Mouse (Mus musculus) neutrophil, adult 5-6 weeks (primary cell): ENCODE data around the gene Phf11b. TPM values are rescaled to one million over a fixed set of nuclear protein-coding genes. Genes with fewer than 3 reads are reported as not detected.
"Not testable (repeated sequence)": the region's sequence is repeated elsewhere in the genome, so short reads cannot be mapped to it uniquely, and the experiment has no call there.

ENCODE experiments used
- ATAC-seq: fragments of 151-379, 151-347 bp; 2 replicates; pipeline ENCODE4 v1.8.0; 2017; ENCODE audit warnings: mild to moderate bottlenecking, moderate TSS enrichment; ENCODE audit not compliant: insufficient number of reproducible peaks, poor library complexity, low FRiP score, severe bottlenecking; ENCODE audit errors: extremely low read depth
- total RNA-seq: library from RNA; stranded (forward); fragments of 200-1000 nt; gene quantifications from 2 replicates; pipeline ENCODE4 v1.2.3, GENCODE M21; 2017

The Phf11b gene
- total RNA-seq: 49.8 and 55.0 TPM in 2 replicates

GRCm38 (mm10) chr14:59341189-59341588, at the start of gene Phf11b:
Gene Phf11b (minus strand): TSS chr14:59341351.
- ATAC-seq: peak; percentile 88

GRCm38 (mm10) chr14:59390181-59390580, 49.0 kb upstream of the Phf11b start:
- not testable (repeated sequence) for ATAC-seq

GRCm38 (mm10) chr14:59389532-59389931, 48.4 kb upstream of the Phf11b start:
- ATAC-seq: no peak

GRCm38 (mm10) chr14:59370348-59371068, 29.4 kb upstream of the Phf11b start:
- ATAC-seq: no peak

GRCm38 (mm10) chr14:59366386-59367105, 25.4 kb upstream of the Phf11b start:
- ATAC-seq: no peak

- ATAC-seq: peak; percentile 33; the same call in 1 of the 2 replicates
Observed at GRCm38 (mm10) chr14:59365244-59365644, 24.1 kb upstream of the Phf11b start, which contains the start of gene Phf11d. Gene Phf11d (minus strand): TSS chr14:59365470.

- no peak for ATAC-seq
Observed at GRCm38 (mm10) chr14:59339541-59339940, 1.6 kb downstream of the Phf11b start.

GRCm38 (mm10) chr14:59336056-59336455, 5.1 kb downstream of the Phf11b start:
- not testable (repeated sequence) for ATAC-seq

- 0 out of 2 replicates have a peak, but pooled peaks have one; percentile 30 for ATAC-seq
Observed at GRCm38 (mm10) chr14:59330499-59330898, 10.7 kb downstream of the Phf11b start.

- not testable (repeated sequence) for ATAC-seq
Observed at GRCm38 (mm10) chr14:59319970-59320369, 21.2 kb downstream of the Phf11b start.

GRCm38 (mm10) chr14:59319036-59319435, 22.1 kb downstream of the Phf11b start:
- not testable (repeated sequence) for ATAC-seq

- ATAC-seq: peak; percentile 83
Observed at GRCm38 (mm10) chr14:59297391-59297790, 43.8 kb downstream of the Phf11b start, which contains the start of gene Phf11a. Gene Phf11a (minus strand): TSS chr14:59297522.

GRCm38 (mm10) chr14:59291769-59292168, 49.4 kb downstream of the Phf11b start:
- ATAC-seq: not testable (repeated sequence)

- ATAC-seq: not testable (repeated sequence)
Observed at GRCm38 (mm10) chr14:59274961-59275360, 66.2 kb downstream of the Phf11b start.

Other genes with a start within 250 kb of the Phf11b start
- not detected in 2 replicates for gene 1700129C05Rik, start 198.5 kb downstream of the Phf11b start, total RNA-seq
- gene Gm5142, start 162.6 kb downstream of the Phf11b start, total RNA-seq: not detected in 2 replicates
- 32.4 and 33.6 TPM in 2 replicates for gene Rcbtb1, start 140.1 kb downstream of the Phf11b start, total RNA-seq
- 2.3 and 7.1 TPM in 2 replicates for gene Gm6904, start 81.1 kb downstream of the Phf11b start, total RNA-seq
- 2.8 and 5.9 TPM in 2 replicates for gene Phf11a, start 43.8 kb downstream of the Phf11b start, total RNA-seq
- gene Phf11d, start 24.1 kb upstream of the Phf11b start, total RNA-seq: 3.4 and 6.6 TPM in 2 replicates
- gene Phf11c, start 54.0 kb upstream of the Phf11b start, total RNA-seq: 9.3 and 9.6 TPM in 2 replicates
- 57.0 and 59.6 TPM in 2 replicates for gene Setdb2, start 99.5 kb upstream of the Phf11b start, total RNA-seq
- 42.1 and 54.2 TPM in 2 replicates for gene Cab39l, start 99.6 kb upstream of the Phf11b start, total RNA-seq